8 mouse cellular contexts compared by ENCODE assay signal in the genomic region with DNA sequence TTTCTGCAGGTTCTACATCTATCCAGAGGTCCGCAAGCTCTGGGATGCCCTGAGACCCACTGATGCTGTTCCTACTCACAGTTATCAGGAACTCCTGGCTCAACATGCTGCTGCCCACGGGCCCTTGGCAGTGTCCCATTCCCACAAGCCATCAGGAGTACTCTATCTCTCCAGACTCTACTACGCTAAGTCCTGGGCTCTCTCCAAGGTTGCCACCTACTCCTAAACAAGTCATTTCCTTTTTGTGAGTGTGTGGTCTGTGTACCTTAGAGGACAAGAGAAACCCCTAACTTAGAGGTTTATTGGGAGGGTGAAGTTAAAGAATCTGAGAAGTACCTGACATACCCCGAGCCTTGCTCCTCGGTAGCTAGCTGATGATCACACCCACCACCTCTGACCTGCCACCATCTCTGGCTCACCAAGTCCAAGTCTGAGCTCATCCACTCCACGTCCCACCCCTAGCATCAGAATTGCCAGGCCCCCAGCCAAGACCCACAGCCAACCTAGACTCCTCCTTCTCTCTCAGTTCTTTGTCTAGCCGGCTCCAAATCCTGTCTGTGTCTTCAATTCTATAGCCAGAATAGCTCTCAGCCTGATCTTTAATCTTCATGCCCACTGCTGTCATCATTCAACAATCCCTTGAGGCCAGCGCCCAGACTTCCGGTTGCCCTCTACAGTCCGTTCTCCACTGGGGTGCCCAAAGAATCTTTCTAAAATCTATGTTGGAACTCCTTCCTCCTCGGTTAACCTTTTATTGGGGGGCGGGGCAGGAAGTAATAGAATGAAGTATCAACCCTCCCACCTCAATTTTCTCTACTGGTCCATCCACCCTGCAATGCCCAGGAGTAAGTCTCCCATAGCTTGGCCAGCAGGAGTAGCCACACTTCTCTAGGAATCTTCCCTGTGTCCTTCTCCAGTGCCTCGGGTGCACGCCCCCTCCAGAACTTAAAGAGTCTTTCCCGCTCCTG. TPM values are rescaled to one million over a fixed set of nuclear protein-coding genes. Genes with fewer than 3 reads are reported as not detected.
DNase-seq lines count a peak whose midpoint lies in the region; ATAC-seq and TF ChIP-seq lines count a peak whose summit lies in the region.

No protein-coding gene starts in this region.

- no peak for TF ChIP-seq CTCF in CH12.LX (conservative IDR thresholded peaks at IDR 0.05 in 1 of 2, IDR thresholded peaks at IDR 0.05 in 1 of 2; ENCODE audit: low read depth in 2 of 2, low read length in 2 of 2)
- TF ChIP-seq CTCF in olfactory bulb, adult 2 months (IDR thresholded peaks at IDR 0.05; ENCODE audit: insufficient read depth, low read depth, low read length): no peak

- peak overlapping the region; percentile 87 for H3K9ac ChIP-seq in heart, embryonic 12.5 days
- H3K9ac ChIP-seq in CH12.LX (ENCODE audit: insufficient read depth, low read depth): peak overlapping the region; percentile 39
- H3K9ac ChIP-seq in limb, embryonic 12.5 days (replicated peaks): peak overlapping the region; percentile 95

- H3K27ac ChIP-seq in heart, embryonic 12.5 days (ENCODE audit: poor library complexity, severe bottlenecking): peak overlapping the region; percentile 83
- H3K27ac ChIP-seq in CH12.LX (ENCODE audit: insufficient read depth, low read depth): no peak overlapping the region
- peak overlapping the region; percentile 96 for H3K27ac ChIP-seq in limb, embryonic 12.5 days
- no peak overlapping the region for H3K27ac ChIP-seq in olfactory bulb, adult 2 months (ENCODE audit: insufficient read depth, low read depth, low read length)

- peak overlapping the region; percentile 78 for H3K4me3 ChIP-seq in heart, embryonic 12.5 days
- peak overlapping the region; percentile 27 to 50 (median 43) for H3K4me3 ChIP-seq in CH12.LX (replicated peaks in 1 of 3; ENCODE audit: low read depth in 2 of 3, low read length in 2 of 3, poor library complexity in 1 of 3)
- H3K4me3 ChIP-seq in limb, embryonic 12.5 days (replicated peaks): peak overlapping the region; percentile 83
- peak overlapping the region; percentile 55 for H3K4me3 ChIP-seq in olfactory bulb, adult 2 months (ENCODE audit: insufficient read depth, low read depth, low read length)

- WGBS in heart, embryonic 12.5 days: 32% methylated on average over 15 of the region's 15 CpGs
- WGBS in limb, embryonic 12.5 days: 40% methylated on average over 15 of the region's 15 CpGs
- WGBS in olfactory bulb, adult 2 months: 19% methylated on average over 15 of the region's 15 CpGs

- H3K27me3 ChIP-seq in heart, embryonic 12.5 days (replicated peaks): no peaks in the 10 kb centered on the region
- H3K27me3 ChIP-seq in CH12.LX (replicated peaks): peaks cover 57% of the 10 kb centered on the region
- no peaks in the 10 kb centered on the region for H3K27me3 ChIP-seq in limb, embryonic 12.5 days

- H3K4me1 ChIP-seq in heart, embryonic 12.5 days (replicated peaks): peaks cover 64% of the 10 kb centered on the region
- peaks cover 2 to 21% of the 10 kb centered on the region in 2 experiments; a peak in 2 of 4 replicates for H3K4me1 ChIP-seq in CH12.LX (ENCODE audit: control insufficient read depth in 1 of 2, insufficient read depth in 2 of 2)
- H3K4me1 ChIP-seq in limb, embryonic 12.5 days (replicated peaks): peaks cover 44% of the 10 kb centered on the region
- H3K4me1 ChIP-seq in olfactory bulb, adult 2 months (ENCODE audit: control insufficient read depth, insufficient read depth, low read length): peaks cover 31% of the 10 kb centered on the region

- no peaks in the 10 kb centered on the region for H3K79me2 ChIP-seq in CH12.LX (replicated peaks; ENCODE audit: control insufficient read depth, extremely low read depth, insufficient read depth, poor library complexity, severe bottlenecking)

- H3K4me2 ChIP-seq in heart, embryonic 12.5 days: peak overlapping the region; percentile 94
- H3K4me2 ChIP-seq in CH12.LX (ENCODE audit: insufficient read depth, low read depth, poor library complexity, severe bottlenecking): peak overlapping the region; percentile 86
- H3K4me2 ChIP-seq in limb, embryonic 12.5 days: peak overlapping the region; percentile 82

- no peak for TF ChIP-seq RAD21 in CH12.LX (IDR thresholded peaks at IDR 0.05; ENCODE audit: low read depth, low read length)

- no peak for DNase-seq in heart, adult 11 months
- no peak for DNase-seq in CH12.LX (ENCODE audit: extremely low read depth)
- no peak for DNase-seq in right cerebral cortex, postnatal 25 days
- no peak for DNase-seq in adrenal gland, adult 8-10 months

- H3K9me3 ChIP-seq in heart, embryonic 12.5 days (replicated peaks): no peaks in the 10 kb centered on the region
- H3K9me3 ChIP-seq in CH12.LX (replicated peaks; ENCODE audit: low read length): peaks cover 4% of the 10 kb centered on the region
- no peaks in the 10 kb centered on the region for H3K9me3 ChIP-seq in limb, embryonic 12.5 days

- ATAC-seq in heart, embryonic 12.5 days (ENCODE audit: insufficient number of reproducible peaks, low FRiP score): no peak
- ATAC-seq in erythroid progenitor cell, adult 5-6 weeks (replicated peaks; ENCODE audit: low FRiP score, poor library complexity, severe bottlenecking): peak; percentile 1; the same call in 1 of the 2 replicates
- ATAC-seq in limb, embryonic 12.5 days (ENCODE audit: insufficient number of reproducible peaks, insufficient read depth, low FRiP score, low TSS enrichment, low read depth): peak; percentile 5; the same call in 1 of the 2 replicates

- no peak; the same call in 1 of the 2 replicates for TF ChIP-seq POLR2A in CH12.LX (IDR thresholded peaks at IDR 0.05; ENCODE audit: low read depth, low read length)
- TF ChIP-seq POLR2A in olfactory bulb, adult 2 months (IDR thresholded peaks at IDR 0.05; ENCODE audit: insufficient read depth, low read depth, low read length): no peak

- peaks cover 20% of the 10 kb centered on the region for H3K36me3 ChIP-seq in heart, embryonic 12.5 days
- peaks cover 5 to 20% of the 10 kb centered on the region in 2 experiments for H3K36me3 ChIP-seq in CH12.LX (replicated peaks in 1 of 2; ENCODE audit: control insufficient read depth in 1 of 2, insufficient read depth in 1 of 2, low read length in 1 of 2)
- peaks cover 22% of the 10 kb centered on the region for H3K36me3 ChIP-seq in limb, embryonic 12.5 days

- no peak for TF ChIP-seq EP300 in CH12.LX (IDR thresholded peaks at IDR 0.05; ENCODE audit: low read length)

- in situ Hi-C loops in CH12.LX (cut with MboI; ENCODE audit: low pct_ligation_motif_present, low pct_unique_long_range_greater_than_20kb, low sequenced_read_pairs): no loop called here

- dilution Hi-C loops in CH12.LX (cut with MboI; ENCODE audit: extremely low pct_ligation_motif_present, extremely low pct_unique_long_range_greater_than_20kb, low sequenced_read_pairs): no loop called here

RNA-seq across cellular contexts. Expression of a gene that starts 0.7 kb away (rescaled TPM):
- 14.8 and 16.5 TPM in 2 replicates for polyA plus RNA-seq in heart, embryonic 12.5 days (2016; fragmentation: Nextera tagmentation; extraction: Ambion mirVana)
- 0.04 and 0.17 TPM in 2 replicates for total RNA-seq in CH12.LX (2012; rRNA removed)
- 0.07 TPM in 1 of 2 replicates, not detected in the other for total RNA-seq in CH12.LX (2014; rRNA removed)
- not detected in 2 replicates for polyA plus RNA-seq in CH12.LX (2012; ENCODE audit: insufficient read length, low read depth)
- total RNA-seq in erythroid progenitor cell, adult 5-6 weeks (2015; ENCODE audit: low replicate concordance): 103 TPM in 2 replicates
- total RNA-seq in erythroid progenitor cell, adult 5-6 weeks (2017; ENCODE audit: low replicate concordance): 98.7 and 99.2 TPM in 2 replicates
- 34.6 and 37.7 TPM in 2 replicates for polyA plus RNA-seq in limb, embryonic 12.5 days (2016; fragmentation: Nextera tagmentation; extraction: Ambion mirVana)
- not detected in 2 replicates for polyA plus RNA-seq in olfactory bulb, adult 2 months (2012; ENCODE audit: insufficient read depth, insufficient read length, low replicate concordance, missing spikeins)
- total RNA-seq in adrenal gland, adult 8-10 months (2022): 1 to 10 TPM; 3.9 to 9.1 (median 5.6) TPM

RNA-seq across cellular contexts. Expression of a gene that starts 18.1 kb away (rescaled TPM):
- 10.4 and 12.2 TPM in 2 replicates for polyA plus RNA-seq in heart, embryonic 12.5 days (2016; fragmentation: Nextera tagmentation; extraction: Ambion mirVana)
- 21.2 and 21.8 TPM in 2 replicates for total RNA-seq in CH12.LX (2012; rRNA removed)
- total RNA-seq in CH12.LX (2014; rRNA removed): 5.7 and 7.8 TPM in 2 replicates
- 20.3 and 21.2 TPM in 2 replicates for polyA plus RNA-seq in CH12.LX (2012; ENCODE audit: insufficient read length, low read depth)
- 59.5 and 71.4 TPM in 2 replicates for total RNA-seq in erythroid progenitor cell, adult 5-6 weeks (2015; ENCODE audit: low replicate concordance)
- 98.2 and 125 TPM in 2 replicates for total RNA-seq in erythroid progenitor cell, adult 5-6 weeks (2017; ENCODE audit: low replicate concordance)
- 12.0 and 12.6 TPM in 2 replicates for polyA plus RNA-seq in limb, embryonic 12.5 days (2016; fragmentation: Nextera tagmentation; extraction: Ambion mirVana)
- polyA plus RNA-seq in olfactory bulb, adult 2 months (2012; ENCODE audit: insufficient read depth, insufficient read length, low replicate concordance, missing spikeins): 129 TPM in 1 of 2 replicates, not detected in the other
- 100 to 1,000 TPM; 116 to 149 (median 131) TPM for total RNA-seq in adrenal gland, adult 8-10 months (2022)

RNA-seq across cellular contexts. Expression of a gene that starts 32.2 kb away (rescaled TPM):
- polyA plus RNA-seq in heart, embryonic 12.5 days (2016; fragmentation: Nextera tagmentation; extraction: Ambion mirVana): 65.1 and 68.3 TPM in 2 replicates
- total RNA-seq in CH12.LX (2012; rRNA removed): not detected in 2 replicates
- total RNA-seq in CH12.LX (2014; rRNA removed): not detected in 2 replicates
- not detected in 2 replicates for polyA plus RNA-seq in CH12.LX (2012; ENCODE audit: insufficient read length, low read depth)
- total RNA-seq in erythroid progenitor cell, adult 5-6 weeks (2015; ENCODE audit: low replicate concordance): 8.3 and 8.4 TPM in 2 replicates
- 2.3 and 3.2 TPM in 2 replicates for total RNA-seq in erythroid progenitor cell, adult 5-6 weeks (2017; ENCODE audit: low replicate concordance)
- 21.9 and 22.4 TPM in 2 replicates for polyA plus RNA-seq in limb, embryonic 12.5 days (2016; fragmentation: Nextera tagmentation; extraction: Ambion mirVana)
- polyA plus RNA-seq in olfactory bulb, adult 2 months (2012; ENCODE audit: insufficient read depth, insufficient read length, low replicate concordance, missing spikeins): not detected in 2 replicates
- 10 to 100 TPM; 60.9 to 90.5 (median 76.0) TPM for total RNA-seq in adrenal gland, adult 8-10 months (2022)

RNA-seq across cellular contexts. Expression of a gene that starts 32.8 kb away (rescaled TPM):
- polyA plus RNA-seq in heart, embryonic 12.5 days (2016; fragmentation: Nextera tagmentation; extraction: Ambion mirVana): 20.6 and 26.6 TPM in 2 replicates
- total RNA-seq in CH12.LX (2012; rRNA removed) (0.08 and 0.34 TPM in 2 replicates), CH12.LX (2014; rRNA removed) (not detected in 2 replicates)
- 0.39 and 0.45 TPM in 2 replicates for polyA plus RNA-seq in CH12.LX (2012; ENCODE audit: insufficient read length, low read depth)
- total RNA-seq in erythroid progenitor cell, adult 5-6 weeks (2015; ENCODE audit: low replicate concordance): not detected in 2 replicates
- not detected in 2 replicates for total RNA-seq in erythroid progenitor cell, adult 5-6 weeks (2017; ENCODE audit: low replicate concordance)
- 2.8 and 3.0 TPM in 2 replicates for polyA plus RNA-seq in limb, embryonic 12.5 days (2016; fragmentation: Nextera tagmentation; extraction: Ambion mirVana)
- polyA plus RNA-seq in olfactory bulb, adult 2 months (2012; ENCODE audit: insufficient read depth, insufficient read length, low replicate concordance, missing spikeins): not detected in 2 replicates
- total RNA-seq in adrenal gland, adult 8-10 months (2022): not detected

RNA-seq across cellular contexts. Expression of a gene that starts 41.6 kb away (rescaled TPM):
- 0.30 TPM in 1 of 2 replicates, not detected in the other for polyA plus RNA-seq in heart, embryonic 12.5 days (2016; fragmentation: Nextera tagmentation; extraction: Ambion mirVana)
- total RNA-seq in CH12.LX (2012; rRNA removed) (not detected in 2 replicates), CH12.LX (2014; rRNA removed) (not detected in 2 replicates)
- not detected in 2 replicates for polyA plus RNA-seq in CH12.LX (2012; ENCODE audit: insufficient read length, low read depth)
- not detected in 2 replicates for total RNA-seq in erythroid progenitor cell, adult 5-6 weeks (2015; ENCODE audit: low replicate concordance)
- not detected in 2 replicates for total RNA-seq in erythroid progenitor cell, adult 5-6 weeks (2017; ENCODE audit: low replicate concordance)
- not detected in 2 replicates for polyA plus RNA-seq in limb, embryonic 12.5 days (2016; fragmentation: Nextera tagmentation; extraction: Ambion mirVana)
- polyA plus RNA-seq in olfactory bulb, adult 2 months (2012; ENCODE audit: insufficient read depth, insufficient read length, low replicate concordance, missing spikeins): not detected in 2 replicates
- not detected for total RNA-seq in adrenal gland, adult 8-10 months (2022)

Comparison
In these comparisons a context has a peak if more than half of its experiments do, and no peak if none do; other contexts are left out.
1. H3K27ac ChIP-seq: peak in heart, embryonic 12.5 days (single experiment) and limb, embryonic 12.5 days (single experiment); none in CH12.LX (single experiment) and olfactory bulb, adult 2 months (single experiment).
2. H3K9ac ChIP-seq: peak in every context shown above with its lines; median percentile 95 in limb, embryonic 12.5 days; 87 in heart, embryonic 12.5 days; 39 in CH12.LX.
3. RNA of a gene that starts 32.2 kb away (polyA plus RNA-seq): 65.1 to 68.3 TPM in heart, embryonic 12.5 days and 21.9 to 22.4 TPM in limb, embryonic 12.5 days; not detected in CH12.LX and not detected in olfactory bulb, adult 2 months; every median in the first group is over 10 times any median in the second.
4. Peak in every context shown above with its lines, with median percentiles within 50 percentile points of each other: H3K4me2 ChIP-seq and H3K4me3 ChIP-seq.